Mouse (Mus musculus) heart, embryonic 13.5 days (tissue): Measurements from ENCODE around the gene Sult2b1. TPM values are rescaled to one million over a fixed set of nuclear protein-coding genes. Genes with fewer than 3 reads are reported as not detected.

Experiments
- ATAC-seq: fragments of 200-750 bp; cut with Nextera tagmentation; 2 replicates; pipeline ENCODE4 v1.8.0; 2017; ENCODE audit warnings: moderate TSS enrichment; ENCODE audit not compliant: insufficient number of reproducible peaks, low FRiP score, low TSS enrichment; ENCODE audit errors: extremely low read depth
- H3K27ac ChIP-seq: fragments of 300-500 bp; sonication (generic); replicated peaks from 2 replicates; pipeline ENCODE4 v1.5.1; 2015; ENCODE audit warnings: moderate library complexity, mild to moderate bottlenecking, inconsistent platforms
- H3K27me3 ChIP-seq: fragments of 300-500 bp; sonication (generic); replicated peaks from 2 replicates; pipeline ENCODE4 v1.6.1; 2015; ENCODE audit warnings: mild to moderate bottlenecking, inconsistent platforms
- H3K36me3 ChIP-seq: fragments of 300-500 bp; sonication (generic); 2 replicates; pipeline ENCODE4 v1.6.1; 2015; ENCODE audit warnings: mild to moderate bottlenecking, inconsistent platforms
- H3K4me1 ChIP-seq: fragments of 300-500 bp; sonication (generic); 2 replicates; pipeline ENCODE4 v1.6.1; 2015; ENCODE audit warnings: inconsistent platforms
- H3K4me2 ChIP-seq: fragments of 300-500 bp; sonication (generic); 2 replicates; pipeline ENCODE4 v1.6.1; 2015; ENCODE audit warnings: inconsistent platforms, mild to moderate bottlenecking, moderate library complexity
- H3K4me3 ChIP-seq: fragments of 300-500 bp; sonication (generic); 2 replicates; pipeline ENCODE4 v1.5.1; 2015; ENCODE audit warnings: moderate library complexity, mild to moderate bottlenecking, inconsistent platforms
- H3K9ac ChIP-seq: fragments of 300-500 bp; sonication (generic); 2 replicates; pipeline ENCODE4 v1.6.1; 2015; ENCODE audit warnings: inconsistent platforms, mild to moderate bottlenecking, moderate library complexity
- H3K9me3 ChIP-seq: fragments of 300-500 bp; sonication (generic); 2 replicates; pipeline ENCODE4 v1.6.1; 2016; ENCODE audit warnings: inconsistent platforms
- WGBS: fragments of 180-500 bp; shearing (Covaris S2); methylation state at CpG from one replicate; pipeline ENCODE4 v1.1.7; 2015; ENCODE audit warnings: mixed read lengths; 5-methylcytosine and 5-hydroxymethylcytosine counted together
- polyA plus RNA-seq: library from polyadenylated mRNA; unstranded; fragments of >200 nt; fragmentation: Nextera tagmentation; extraction: Ambion mirVana; gene quantifications from 2 replicates; pipeline ENCODE4 v1.2.1, GENCODE M21; 2015

Gene Sult2b1
- polyA plus RNA-seq, 1 experiment from 2014 or later: 0.24 TPM

- no peak overlapping the region for H3K4me3 ChIP-seq
- H3K27ac ChIP-seq: no peak overlapping the region
- WGBS: 74% methylated on average over 3 of the region's 3 CpGs
- ATAC-seq: no peak
- no peaks in the 10 kb centered on the region for H3K36me3 ChIP-seq
- peaks cover 24% of the 10 kb centered on the region for H3K4me1 ChIP-seq
- H3K27me3 ChIP-seq: peaks cover 17% of the 10 kb centered on the region; the same call in 1 of the 2 replicates
- no peak overlapping the region for H3K9ac ChIP-seq
- no peaks in the 10 kb centered on the region for H3K9me3 ChIP-seq
- no peak overlapping the region for H3K4me2 ChIP-seq
Observed at GRCm38 (mm10) chr7:45686841-45687240, 97.6 kb downstream of the Sult2b1 start.

GRCm38 (mm10) chr7:45685811-45686210 lies 98.7 kb downstream of the Sult2b1 start:
- no peak overlapping the region for H3K4me3 ChIP-seq
- no peak overlapping the region for H3K9ac ChIP-seq
- H3K4me1 ChIP-seq: peaks cover 32% of the 10 kb centered on the region
- no peak for ATAC-seq
- H3K36me3 ChIP-seq: no peaks in the 10 kb centered on the region
- H3K4me2 ChIP-seq: no peak overlapping the region
- peaks cover 17% of the 10 kb centered on the region; the same call in 1 of the 2 replicates for H3K27me3 ChIP-seq
- H3K9me3 ChIP-seq: no peaks in the 10 kb centered on the region
- WGBS: 52% methylated on average over 10 of the region's 10 CpGs
- no peak overlapping the region for H3K27ac ChIP-seq

GRCm38 (mm10) chr7:45683396-45684050 lies 100.9 kb downstream of the Sult2b1 start, which contains the start of gene Ntn5:
Ntn5 (plus strand) TSS chr7:45684022.
- no peak within 1 kb of the TSS for H3K4me2 ChIP-seq
- no peak for ATAC-seq
- no peak within 1 kb of the TSS for H3K27ac ChIP-seq
- H3K36me3 ChIP-seq: no peaks in the 10 kb centered on the region
- peaks cover 17% of the 10 kb centered on the region; the same call in 1 of the 2 replicates for H3K27me3 ChIP-seq
- H3K9me3 ChIP-seq: no peaks in the 10 kb centered on the region
- no peak within 1 kb of the TSS for H3K4me3 ChIP-seq
- WGBS: 79% methylated on average over 7 of the region's 7 CpGs
- peak within 1 kb of the TSS; percentile 40 for H3K9ac ChIP-seq
- peaks cover 32% of the 10 kb centered on the region for H3K4me1 ChIP-seq

- H3K4me1 ChIP-seq: peaks cover 32% of the 10 kb centered on the region
- ATAC-seq: no peak; the same call in 1 of the 2 replicates
- 27% methylated on average over 14 of the region's 14 CpGs for WGBS
- H3K4me3 ChIP-seq: 0 out of 2 replicates have a peak overlapping the region, but pooled peaks have one; percentile 22
- H3K36me3 ChIP-seq: no peaks in the 10 kb centered on the region
- no peaks in the 10 kb centered on the region for H3K9me3 ChIP-seq
- H3K4me2 ChIP-seq: peak overlapping the region; percentile 62
- H3K27me3 ChIP-seq: peaks cover 17% of the 10 kb centered on the region; the same call in 1 of the 2 replicates
- peak overlapping the region; percentile 74 for H3K9ac ChIP-seq
- H3K27ac ChIP-seq: peak overlapping the region; percentile 51; the same call in 1 of the 2 replicates
Observed at GRCm38 (mm10) chr7:45682144-45683126, 102.0 kb downstream of the Sult2b1 start.

GRCm38 (mm10) chr7:45681046-45681736 lies 103.3 kb downstream of the Sult2b1 start:
- no peak for ATAC-seq
- Histone ChIP-seq H3K9me3 (no peaks in the 10 kb centered on the region), H3K4me1 (peaks cover 32% of the 10 kb centered on the region), H3K4me3 (no peak overlapping the region), H3K36me3 (no peaks in the 10 kb centered on the region), H3K27ac (peak overlapping the region; percentile 59), H3K27me3 (peaks cover 17% of the 10 kb centered on the region; the same call in 1 of the 2 replicates), H3K4me2 (no peak overlapping the region), H3K9ac (0 out of 2 replicates have a peak overlapping the region, but pooled peaks have one; percentile 35)
- 60% methylated on average over 8 of the region's 8 CpGs for WGBS

Other genes with a start within 250 kb of the Sult2b1 start
- 0.43 and 0.52 TPM in 2 replicates for gene Hsd17b14, start 229.8 kb downstream of the Sult2b1 start, polyA plus RNA-seq
- gene Bcat2, start 214.5 kb downstream of the Sult2b1 start, polyA plus RNA-seq: 65.4 and 66.3 TPM in 2 replicates
- gene Fgf21, start 169.2 kb downstream of the Sult2b1 start, polyA plus RNA-seq: not detected in 2 replicates
- gene Fut1, start 167.4 kb downstream of the Sult2b1 start, polyA plus RNA-seq: not detected in 2 replicates
- 0.11 and 0.19 TPM in 2 replicates for gene Izumo1, start 162.9 kb downstream of the Sult2b1 start, polyA plus RNA-seq
- 17.1 and 18.9 TPM in 2 replicates for gene Rasip1, start 157.2 kb downstream of the Sult2b1 start, polyA plus RNA-seq
- 3.3 and 5.0 TPM in 2 replicates for gene Mamstr, start 144.7 kb downstream of the Sult2b1 start, polyA plus RNA-seq
- gene Fut2, start 118.3 kb downstream of the Sult2b1 start, polyA plus RNA-seq: 0.86 and 1.1 TPM in 2 replicates
- 0.11 TPM in 1 of 2 replicates, not detected in the other for gene Ntn5, start 100.6 kb downstream of the Sult2b1 start, polyA plus RNA-seq
- gene Sec1, start 90.3 kb downstream of the Sult2b1 start, polyA plus RNA-seq: 0.29 and 0.47 TPM in 2 replicates
- 5.4 and 6.0 TPM in 2 replicates for gene Car11, start 84.8 kb downstream of the Sult2b1 start, polyA plus RNA-seq
- 2.2 and 3.5 TPM in 2 replicates for gene Dbp, start 79.6 kb downstream of the Sult2b1 start, polyA plus RNA-seq
- gene Rpl18, start 69.2 kb downstream of the Sult2b1 start, polyA plus RNA-seq: 630 and 695 TPM in 2 replicates
- gene Sphk2, start 66.7 kb downstream of the Sult2b1 start, polyA plus RNA-seq: 16.7 and 17.5 TPM in 2 replicates
- gene Fam83e, start 63.5 kb downstream of the Sult2b1 start, polyA plus RNA-seq: 0.20 and 0.31 TPM in 2 replicates
- gene Spaca4, start 58.9 kb downstream of the Sult2b1 start, polyA plus RNA-seq: not detected in 2 replicates
- 0.62 and 0.80 TPM in 2 replicates for gene Lmtk3, start 931 bp downstream of the Sult2b1 start, polyA plus RNA-seq
- gene Cyth2, start 29.9 kb upstream of the Sult2b1 start, polyA plus RNA-seq: 90.1 and 103 TPM in 2 replicates
- 0.39 and 0.43 TPM in 2 replicates for gene Kcnj14, start 40.1 kb upstream of the Sult2b1 start, polyA plus RNA-seq
- gene Grwd1, start 46.3 kb upstream of the Sult2b1 start, polyA plus RNA-seq: 41.9 and 44.1 TPM in 2 replicates
- 56.4 and 58.7 TPM in 2 replicates for gene Kdelr1, start 88.1 kb upstream of the Sult2b1 start, polyA plus RNA-seq
- 0.13 and 0.23 TPM in 2 replicates for gene Grin2d, start 93.7 kb upstream of the Sult2b1 start, polyA plus RNA-seq
- gene Syngr4, start 112.0 kb upstream of the Sult2b1 start, polyA plus RNA-seq: 0.90 and 1.1 TPM in 2 replicates
- 5.8 and 6.8 TPM in 2 replicates for gene Tmem143, start 112.3 kb upstream of the Sult2b1 start, polyA plus RNA-seq
- 84.1 and 92.1 TPM in 2 replicates for gene Emp3, start 136.7 kb upstream of the Sult2b1 start, polyA plus RNA-seq
- 2.7 and 3.4 TPM in 2 replicates for gene Ccdc114, start 139.4 kb upstream of the Sult2b1 start, polyA plus RNA-seq
- gene Abcc6, start 245.6 kb upstream of the Sult2b1 start, polyA plus RNA-seq: 0.11 and 0.23 TPM in 2 replicates
- 37.7 and 39.2 TPM in 2 replicates for gene Nomo1, start 249.0 kb upstream of the Sult2b1 start, polyA plus RNA-seq